Mouse (Mus musculus) gastrocnemius, adult 2 months (tissue): ENCODE data around the gene Gnb5. TPM values are rescaled to one million over a fixed set of nuclear protein-coding genes. Genes with fewer than 3 reads are reported as not detected.

Source experiments
- DNase-seq: peaks from one replicate; pipeline ENCODE4 v3.0.0; 2022
- H3K27ac ChIP-seq: fragments of 200-600 bp; 2 replicates; pipeline ENCODE4 v1.8.1; 2022; ENCODE audit warnings: mild to moderate bottlenecking
- H3K4me3 ChIP-seq: fragments of 200-600 bp; 2 replicates; pipeline ENCODE4 v1.8.1; 2022; ENCODE audit warnings: mild to moderate bottlenecking, moderate library complexity
- CTCF ChIP-seq: fragments of 200-600 bp; IDR thresholded peaks from 2 replicates; pipeline ENCODE4 v1.8.1; 2022; ENCODE audit warnings: antibody characterized with exemption, mild to moderate bottlenecking, moderate library complexity
- intact Hi-C: fragments of 180-260 bp; cut with DNase I; formaldehyde crosslinking; loops from one replicate; pipeline ENCODE4 v1.15.1; 2025
- total RNA-seq, 2 experiments: library from RNA; stranded (reverse); gene quantifications; 2 replicates each; pipeline ENCODE4 v1.2.3; 2021

Gene Gnb5
- total RNA-seq, 2 experiments from 2014 or later, result 7.6 to 15.4 TPM

GRCm38 (mm10) chr9:75313138-75313831, 7.2 kb downstream of the Gnb5 start:
- intact Hi-C loops, result no loop called here
- Histone ChIP-seq H3K4me3 (peak overlapping the region; percentile 89), H3K27ac (peak overlapping the region; percentile 87)
- DNase-seq, result no peak
- TF ChIP-seq CTCF, result no peak

GRCm38 (mm10) chr9:75313832-75314516, 7.9 kb downstream of the Gnb5 start:
- H3K4me3 ChIP-seq, result peak overlapping the region; percentile 89
- H3K27ac ChIP-seq, result peak overlapping the region; percentile 87
- intact Hi-C loops, result no loop called here
- DNase-seq, result peak; percentile 88
- 0 out of 2 replicates have a peak, but pooled peaks have one; percentile 9 for TF ChIP-seq CTCF

GRCm38 (mm10) chr9:75314517-75315105, 8.5 kb downstream of the Gnb5 start:
- peak; percentile 21 for DNase-seq
- Histone ChIP-seq H3K27ac (peak overlapping the region; percentile 87), H3K4me3 (peak overlapping the region; percentile 89)
- intact Hi-C loops, result no loop called here
- TF ChIP-seq CTCF, result no peak

- DNase-seq, result no peak
- intact Hi-C loops, result no loop called here
- Histone ChIP-seq H3K27ac (no peak overlapping the region), H3K4me3 (peak overlapping the region; percentile 89; the same call in 1 of the 2 replicates)
- TF ChIP-seq CTCF, result no peak
Observed at GRCm38 (mm10) chr9:75315238-75315637, 9.2 kb downstream of the Gnb5 start.

GRCm38 (mm10) chr9:75316771-75317170, 10.7 kb downstream of the Gnb5 start:
- no peak for TF ChIP-seq CTCF
- no peak for DNase-seq
- intact Hi-C loops, result no loop called here
- no peak overlapping the region for H3K27ac ChIP-seq
- no peak overlapping the region for H3K4me3 ChIP-seq

GRCm38 (mm10) chr9:75318196-75318595, 12.1 kb downstream of the Gnb5 start:
- no peak for DNase-seq
- H3K4me3 ChIP-seq, result no peak overlapping the region
- no peak overlapping the region for H3K27ac ChIP-seq
- no peak for TF ChIP-seq CTCF
- intact Hi-C loops, result no loop called here

- intact Hi-C loops, result no loop called here
- peak overlapping the region; percentile 71 for H3K27ac ChIP-seq
- peak; percentile 5; the same call in 1 of the 2 replicates for TF ChIP-seq CTCF
Observed at GRCm38 (mm10) chr9:75319365-75319764, 13.3 kb downstream of the Gnb5 start.

GRCm38 (mm10) chr9:75322099-75322885, 16.2 kb downstream of the Gnb5 start:
- H3K27ac ChIP-seq, result no peak overlapping the region
- intact Hi-C loops, result no loop called here
- no peak for DNase-seq

More at GRCm38 (mm10) chr9:75319365-75319764, 13.3 kb downstream of the Gnb5 start:
- no peak for DNase-seq
- no peak overlapping the region for H3K4me3 ChIP-seq

GRCm38 (mm10) chr9:75328047-75328446, 22.0 kb downstream of the Gnb5 start:
- H3K27ac ChIP-seq, result no peak overlapping the region
- DNase-seq, result no peak
- TF ChIP-seq CTCF, result no peak
- H3K4me3 ChIP-seq, result no peak overlapping the region
- intact Hi-C loops, result no loop called here

More at GRCm38 (mm10) chr9:75322099-75322885, 16.2 kb downstream of the Gnb5 start:
- TF ChIP-seq CTCF, result no peak
- no peak overlapping the region for H3K4me3 ChIP-seq

GRCm38 (mm10) chr9:75330821-75331220, 24.7 kb downstream of the Gnb5 start:
- TF ChIP-seq CTCF, result no peak
- Histone ChIP-seq H3K27ac (no peak overlapping the region), H3K4me3 (no peak overlapping the region)
- DNase-seq, result no peak
- intact Hi-C loops, result no loop called here

- H3K27ac ChIP-seq, result no peak overlapping the region
- H3K4me3 ChIP-seq, result no peak overlapping the region
- no peak for DNase-seq
- TF ChIP-seq CTCF, result no peak
- intact Hi-C loops, result no loop called here
Observed at GRCm38 (mm10) chr9:75334440-75334839, 28.4 kb downstream of the Gnb5 start.

GRCm38 (mm10) chr9:75338016-75338415, 31.9 kb downstream of the Gnb5 start:
- H3K27ac ChIP-seq, result no peak overlapping the region
- no peak overlapping the region for H3K4me3 ChIP-seq
- DNase-seq, result no peak
- intact Hi-C loops, result no loop called here
- TF ChIP-seq CTCF, result no peak

- DNase-seq, result no peak
- no peak overlapping the region for H3K27ac ChIP-seq
- intact Hi-C loops, result no loop called here
- TF ChIP-seq CTCF, result no peak
- no peak overlapping the region for H3K4me3 ChIP-seq
Observed at GRCm38 (mm10) chr9:75342433-75342832, 36.3 kb downstream of the Gnb5 start.
